Mouse (Mus musculus) heart, postnatal 0 days (tissue): ENCODE results near the gene Adad2. TPM values are rescaled to one million over a fixed set of nuclear protein-coding genes. Genes with fewer than 3 reads are reported as not detected.

ENCODE experiments used
- ATAC-seq: fragments of 200-750 bp; cut with Nextera tagmentation; 2 replicates; pipeline ENCODE4 v1.8.0; 2017; ENCODE audit warnings: low read depth, moderate number of reproducible peaks, moderate library complexity; ENCODE audit not compliant: insufficient read depth
- DNase-seq: peaks from one replicate; pipeline ENCODE4 v3.0.0-alpha.2; 2016; ENCODE audit warnings: low spot score
- H3K27ac ChIP-seq: fragments of 300-500 bp; sonication (generic); 2 replicates; pipeline ENCODE4 v1.5.1; 2014; ENCODE audit warnings: low read depth, mild to moderate bottlenecking
- H3K27me3 ChIP-seq: fragments of 300-500 bp; sonication (generic); 2 replicates; pipeline ENCODE4 v1.6.1; 2014; ENCODE audit warnings: low read length, mixed read lengths; ENCODE audit not compliant: control insufficient read depth, insufficient read depth
- H3K36me3 ChIP-seq: fragments of 300-500 bp; sonication (generic); replicated peaks from 2 replicates; pipeline ENCODE4 v1.6.1; 2014; ENCODE audit warnings: low read length, mixed read lengths; ENCODE audit not compliant: control insufficient read depth, insufficient read depth
- H3K4me1 ChIP-seq: fragments of 300-500 bp; sonication (generic); 2 replicates; pipeline ENCODE4 v1.6.1; 2014; ENCODE audit warnings: antibody characterized with exemption; ENCODE audit not compliant: control insufficient read depth, insufficient read depth
- H3K4me2 ChIP-seq: fragments of 300-500 bp; sonication (generic); 2 replicates; pipeline ENCODE4 v1.6.1; 2014; ENCODE audit warnings: low read depth, mild to moderate bottlenecking, low read length, moderate library complexity
- H3K4me3 ChIP-seq: fragments of 300-500 bp; sonication (generic); 2 replicates; pipeline ENCODE4 v1.5.1; 2014; ENCODE audit warnings: low read depth, low read length
- H3K9ac ChIP-seq: fragments of 300-500 bp; sonication (generic); replicated peaks from 2 replicates; pipeline ENCODE4 v1.6.1; 2014; ENCODE audit warnings: low read depth, low read length, mixed read lengths
- H3K9me3 ChIP-seq: fragments of 300-500 bp; sonication (generic); replicated peaks from 2 replicates; pipeline ENCODE4 v1.6.1; 2016; ENCODE audit warnings: low read length; ENCODE audit not compliant: control insufficient read depth
- CTCF ChIP-seq: IDR thresholded peaks from 2 replicates; pipeline ENCODE4 v1.5.1; 2016; ENCODE audit warnings: antibody characterized with exemption, control low read depth, low read depth
- EP300 ChIP-seq: IDR thresholded peaks from 2 replicates; pipeline ENCODE4 v1.6.1; 2016; ENCODE audit warnings: antibody characterized with exemption, low read depth
- WGBS: fragments of 180-500 bp; shearing (Covaris S2); extraction: QIAGEN DNeasy Blood & Tissue Kit; methylation state at CpG from one replicate; pipeline ENCODE4 v1.1.7; 2014; 5-methylcytosine and 5-hydroxymethylcytosine counted together
- polyA plus RNA-seq: library from polyadenylated mRNA; unstranded; fragments of >200 nt; fragmentation: Nextera tagmentation; extraction: Ambion mirVana; gene quantifications from 2 replicates; pipeline ENCODE4 v1.2.1, GENCODE M21; 2015
- total RNA-seq: library from RNA; depleted of rRNA; stranded (reverse); fragments of >200 nt; gene quantifications from 2 replicates; pipeline ENCODE4 v1.2.3, GENCODE M21; 2014; ENCODE audit warnings: low replicate concordance; rRNA removed

Adad2 gene
- total and polyA plus RNA-seq, 2 experiments from 2014 or later: not detected

- TF ChIP-seq EP300: no peak
- no peak for TF ChIP-seq CTCF
- Histone ChIP-seq H3K9me3 (no peaks in the 10 kb centered on the region), H3K9ac (no peak overlapping the region), H3K4me2 (no peak overlapping the region), H3K27ac (peak overlapping the region; percentile 82; the same call in 1 of the 2 replicates), H3K4me1 (peaks cover 27% of the 10 kb centered on the region), H3K27me3 (no peaks in the 10 kb centered on the region), H3K4me3 (no peak overlapping the region), H3K36me3 (no peaks in the 10 kb centered on the region)
- 54% methylated on average over 6 of the region's 6 CpGs for WGBS
- ATAC-seq (no peak), DNase-seq (peak; percentile 37)
Observed at GRCm38 (mm10) chr8:119665270-119665669, 52.7 kb downstream of the Adad2 start.

Other genes with a start within 250 kb of the Adad2 start
- gene Mlycd, start 217.9 kb upstream of the Adad2 start, total RNA-seq: 72.2 and 109 TPM in 2 replicates
- 75.1 and 77.5 TPM in 2 replicates for gene Mlycd, start 217.9 kb upstream of the Adad2 start, polyA plus RNA-seq
- gene Osgin1, start 178.6 kb upstream of the Adad2 start, total RNA-seq: not detected in 2 replicates
- gene Osgin1, start 178.6 kb upstream of the Adad2 start, polyA plus RNA-seq: 0.38 and 1.0 TPM in 2 replicates
- gene Necab2, start 166.0 kb upstream of the Adad2 start, total RNA-seq: not detected in 2 replicates
- gene Necab2, start 166.0 kb upstream of the Adad2 start, polyA plus RNA-seq: 0.07 TPM in 1 of 2 replicates, not detected in the other
- not detected in 2 replicates for gene Slc38a8, start 111.0 kb upstream of the Adad2 start, total RNA-seq
- not detected in 2 replicates for gene Slc38a8, start 111.0 kb upstream of the Adad2 start, polyA plus RNA-seq
- 62.1 and 68.7 TPM in 2 replicates for gene Mbtps1, start 54.0 kb upstream of the Adad2 start, total RNA-seq
- gene Mbtps1, start 54.0 kb upstream of the Adad2 start, polyA plus RNA-seq: 36.9 and 37.1 TPM in 2 replicates
- gene Hsdl1, start 37.6 kb upstream of the Adad2 start, total RNA-seq: 25.0 and 36.3 TPM in 2 replicates
- gene Hsdl1, start 37.6 kb upstream of the Adad2 start, polyA plus RNA-seq: 20.6 and 21.2 TPM in 2 replicates
- gene Dnaaf1, start 37.5 kb upstream of the Adad2 start, total RNA-seq: not detected in 2 replicates
- gene Dnaaf1, start 37.5 kb upstream of the Adad2 start, polyA plus RNA-seq: 0.07 and 0.41 TPM in 2 replicates
- gene Taf1c, start 7.5 kb upstream of the Adad2 start, total RNA-seq: 5.3 and 5.6 TPM in 2 replicates
- gene Taf1c, start 7.5 kb upstream of the Adad2 start, polyA plus RNA-seq: 3.4 and 3.7 TPM in 2 replicates
- not detected in 2 replicates for gene Kcng4, start 22.9 kb downstream of the Adad2 start, total RNA-seq
- gene Kcng4, start 22.9 kb downstream of the Adad2 start, polyA plus RNA-seq: 0.04 and 0.10 TPM in 2 replicates
- 44.1 and 55.0 TPM in 2 replicates for gene Wfdc1, start 53.6 kb downstream of the Adad2 start, total RNA-seq
- 21.0 and 22.4 TPM in 2 replicates for gene Wfdc1, start 53.6 kb downstream of the Adad2 start, polyA plus RNA-seq
- gene Atp2c2, start 87.3 kb downstream of the Adad2 start, total RNA-seq: not detected in 2 replicates
- gene Atp2c2, start 87.3 kb downstream of the Adad2 start, polyA plus RNA-seq: 0.12 and 0.21 TPM in 2 replicates
- 17.7 and 28.6 TPM in 2 replicates for gene Tldc1, start 165.7 kb downstream of the Adad2 start, total RNA-seq
- gene Tldc1, start 165.7 kb downstream of the Adad2 start, polyA plus RNA-seq: 12.1 and 14.2 TPM in 2 replicates
- 28.3 and 79.5 TPM in 2 replicates for gene Cotl1, start 227.8 kb downstream of the Adad2 start, total RNA-seq
- gene Cotl1, start 227.8 kb downstream of the Adad2 start, polyA plus RNA-seq: 15.4 and 22.3 TPM in 2 replicates
- gene Klhl36, start 249.5 kb downstream of the Adad2 start, total RNA-seq: 6.5 and 10.0 TPM in 2 replicates
- 6.7 and 6.9 TPM in 2 replicates for gene Klhl36, start 249.5 kb downstream of the Adad2 start, polyA plus RNA-seq